Mouse (Mus musculus) Muller cell, postnatal 12 days (primary cell): ENCODE results near the gene 4933425L06Rik.

ENCODE experiments used
- DNase-seq: peaks from one replicate; pipeline ENCODE4 v3.0.0-alpha.2; 2015; ENCODE audit errors: inconsistent ontology term

Gene 4933425L06Rik

GRCm38 (mm10) chr13:105081862-105082261 is at the start of gene 4933425L06Rik:
TSS of gene 4933425L06Rik (plus strand) at chr13:105082122.
- DNase-seq = no peak

GRCm38 (mm10) chr13:105037816-105038215 is 44.1 kb upstream of the 4933425L06Rik start:
- no peak for DNase-seq

GRCm38 (mm10) chr13:105038334-105038733 is 43.6 kb upstream of the 4933425L06Rik start:
- no peak for DNase-seq

GRCm38 (mm10) chr13:105043882-105044281 is 38.0 kb upstream of the 4933425L06Rik start:
- DNase-seq = no peak

- DNase-seq = no peak
Measured at GRCm38 (mm10) chr13:105047377-105047776, 34.5 kb upstream of the 4933425L06Rik start.

- DNase-seq = no peak
Measured at GRCm38 (mm10) chr13:105048662-105049061, 33.3 kb upstream of the 4933425L06Rik start.

- DNase-seq = no peak
Measured at GRCm38 (mm10) chr13:105051432-105051831, 30.5 kb upstream of the 4933425L06Rik start.

GRCm38 (mm10) chr13:105053618-105054017 is 28.3 kb upstream of the 4933425L06Rik start:
- DNase-seq = peak; percentile 1

GRCm38 (mm10) chr13:105054181-105054940 is 27.6 kb upstream of the 4933425L06Rik start, which contains the start of gene Rgs7bp:
TSS of gene Rgs7bp (minus strand) at chr13:105054930.
- peak; percentile 74 for DNase-seq

- no peak for DNase-seq
Measured at GRCm38 (mm10) chr13:105054941-105055309, 27.0 kb upstream of the 4933425L06Rik start.

- DNase-seq = peak; percentile 22
Measured at GRCm38 (mm10) chr13:105055374-105055773, 26.5 kb upstream of the 4933425L06Rik start.

GRCm38 (mm10) chr13:105066119-105066518 is 15.8 kb upstream of the 4933425L06Rik start:
- DNase-seq = no peak

GRCm38 (mm10) chr13:105066890-105067845 is 14.8 kb upstream of the 4933425L06Rik start:
- DNase-seq = no peak

GRCm38 (mm10) chr13:105089276-105089675 is 7.4 kb downstream of the 4933425L06Rik start:
- no peak for DNase-seq

GRCm38 (mm10) chr13:105096316-105096715 is 14.4 kb downstream of the 4933425L06Rik start:
- DNase-seq = no peak

GRCm38 (mm10) chr13:105100705-105101104 is 18.8 kb downstream of the 4933425L06Rik start:
- DNase-seq = no peak

GRCm38 (mm10) chr13:105104385-105104784 is 22.5 kb downstream of the 4933425L06Rik start:
- no peak for DNase-seq

- DNase-seq = no peak
Measured at GRCm38 (mm10) chr13:105111599-105111998, 29.7 kb downstream of the 4933425L06Rik start.

- DNase-seq = no peak
Measured at GRCm38 (mm10) chr13:105121617-105122016, 39.7 kb downstream of the 4933425L06Rik start.

GRCm38 (mm10) chr13:105122092-105122491 is 40.2 kb downstream of the 4933425L06Rik start:
- no peak for DNase-seq

- no peak for DNase-seq
Measured at GRCm38 (mm10) chr13:105130080-105130479, 48.2 kb downstream of the 4933425L06Rik start.

GRCm38 (mm10) chr13:105132370-105132769 is 50.4 kb downstream of the 4933425L06Rik start:
- DNase-seq = no peak
